Mouse (Mus musculus) frontal cortex, postnatal 25 days (tissue): Measurements from ENCODE around the gene Stub1.
"Not testable (repeated sequence)": the region's sequence is repeated elsewhere in the genome, so short reads cannot be mapped to it uniquely, and the experiment has no call there.

Experiments used
- DNase-seq, 2 experiments: peaks; one replicate each; pipeline ENCODE4 v3.0.0; 2022; ENCODE audit warnings: low spot score in 2 of 2

Gene Stub1

GRCm38 (mm10) chr17:25823452-25823851, 9.8 kb downstream of the Stub1 start, which contains the start of gene Wdr24:
TSS of gene Wdr24 (plus strand) at chr17:25823627.
- peak in 1 of 2 experiments; percentile 68 for DNase-seq

DNA sequence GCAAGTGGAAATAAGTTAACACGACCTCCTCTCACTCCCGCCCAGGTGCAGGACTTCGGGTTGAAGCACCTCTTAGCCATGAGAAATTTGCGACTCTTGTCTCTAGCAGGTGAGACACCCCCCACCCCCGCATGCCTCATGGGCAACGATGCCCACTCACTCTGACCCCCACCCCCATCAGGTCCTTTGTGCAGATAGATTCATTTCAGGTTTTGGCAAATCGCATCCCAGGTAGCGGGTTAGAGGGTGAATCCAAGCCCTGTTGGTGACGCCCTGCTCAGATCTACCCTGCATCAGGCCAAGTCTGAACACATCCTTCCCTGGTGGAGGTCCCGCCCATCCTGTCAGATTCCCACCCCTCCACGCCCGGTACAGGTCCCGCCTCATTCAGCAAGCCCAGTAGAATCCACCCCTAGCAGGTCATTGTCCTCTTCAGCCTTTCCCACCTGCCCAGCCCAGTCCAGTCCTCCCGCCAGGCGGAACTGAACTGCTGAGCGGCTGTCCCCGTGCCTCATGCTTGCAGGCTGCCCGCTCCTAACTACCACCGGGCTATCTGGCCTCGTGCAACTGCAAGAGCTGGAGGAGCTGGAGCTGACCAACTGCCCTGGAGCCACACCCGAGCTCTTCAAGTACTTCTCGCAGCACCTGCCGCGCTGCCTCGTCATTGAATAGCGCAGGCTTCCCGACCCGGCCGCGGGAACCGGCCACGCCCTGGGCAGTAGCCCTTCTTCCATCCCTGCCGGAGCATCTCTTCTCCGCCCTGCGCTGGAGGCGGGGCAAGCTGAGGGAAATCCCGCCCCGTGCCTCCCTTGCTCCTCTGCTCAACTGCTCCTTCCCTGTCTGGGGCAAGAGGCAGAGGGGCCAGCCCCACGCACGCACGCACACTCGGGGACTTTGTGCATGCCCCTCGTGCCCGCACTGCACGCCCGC, 14.1 kb downstream of the Stub1 start:
- no peak for DNase-seq

- DNase-seq: no peak
Measured at GRCm38 (mm10) chr17:25817662-25818061, 15.5 kb downstream of the Stub1 start.

DNA sequence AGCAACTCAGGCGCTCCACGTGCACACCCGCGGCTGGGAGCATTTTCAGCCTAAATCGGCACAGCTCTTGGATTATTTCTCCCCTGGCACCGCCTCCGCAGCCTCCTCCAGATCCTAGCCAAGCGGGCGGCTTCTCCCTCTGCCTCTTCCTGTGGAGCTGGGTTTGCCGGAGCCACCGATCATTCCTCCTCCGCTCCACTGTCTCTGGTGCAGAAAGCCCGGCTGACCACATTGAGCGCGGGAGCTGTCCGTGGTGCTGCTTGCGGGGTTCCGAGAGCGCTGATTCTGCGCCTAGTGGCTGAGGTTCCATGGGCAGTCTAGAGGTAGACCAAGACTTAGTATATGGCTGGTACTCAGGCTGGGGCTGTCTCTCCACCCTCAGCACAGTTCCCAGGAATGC, 19.7 kb downstream of the Stub1 start:
- DNase-seq: peak; percentile 65 to 74

DNA sequence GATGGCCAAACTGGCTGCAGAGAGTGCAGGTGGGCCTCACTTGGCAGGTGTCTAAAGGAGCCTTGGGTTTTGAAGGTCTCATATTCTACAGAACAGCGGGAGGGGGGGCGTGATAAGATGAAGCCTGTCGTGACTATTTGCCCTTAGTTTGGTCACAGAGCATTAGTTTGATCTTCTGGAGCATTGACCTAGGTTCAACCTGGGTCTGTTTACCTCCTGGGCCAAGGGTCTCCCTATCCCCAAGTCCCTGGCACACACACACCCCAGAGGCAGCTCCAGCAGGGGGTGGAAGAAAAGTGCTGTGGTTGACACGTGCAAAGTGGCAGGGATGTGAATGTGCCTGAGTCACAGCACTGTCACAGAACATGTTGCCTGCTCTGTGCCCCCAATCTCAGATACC, 22.3 kb downstream of the Stub1 start:
- no peak for DNase-seq

- DNase-seq: no peak
Measured at GRCm38 (mm10) chr17:25809606-25810340, 23.4 kb downstream of the Stub1 start.

- peak; percentile 77 to 82 for DNase-seq
Measured at GRCm38 (mm10) chr17:25808789-25809605, 24.2 kb downstream of the Stub1 start, which contains the start of gene Fbxl16. TSS of gene Fbxl16 (plus strand) at chr17:25809085.

- DNase-seq: no peak
Measured at GRCm38 (mm10) chr17:25808028-25808427, 25.2 kb downstream of the Stub1 start.

DNA sequence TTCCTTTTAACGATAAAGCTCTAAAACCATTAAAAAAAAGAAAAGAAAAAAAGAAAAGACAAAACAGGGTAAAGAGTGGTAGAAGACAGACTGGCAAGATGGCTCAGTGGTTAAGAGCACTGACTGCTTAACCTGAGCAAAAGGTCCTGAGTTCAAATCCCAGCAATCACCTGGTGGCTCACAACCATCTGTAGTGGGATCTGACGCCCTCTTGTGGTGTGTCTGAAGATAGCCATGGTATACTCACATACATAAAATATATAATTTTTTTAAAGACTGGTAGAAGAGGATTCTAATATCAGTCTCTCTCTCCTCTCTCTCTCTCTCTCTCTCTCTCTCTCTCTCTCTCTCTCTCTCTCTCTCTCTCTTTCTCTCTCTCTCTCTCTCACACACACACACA, 25.8 kb downstream of the Stub1 start:
- DNase-seq: not testable (repeated sequence)

DNA sequence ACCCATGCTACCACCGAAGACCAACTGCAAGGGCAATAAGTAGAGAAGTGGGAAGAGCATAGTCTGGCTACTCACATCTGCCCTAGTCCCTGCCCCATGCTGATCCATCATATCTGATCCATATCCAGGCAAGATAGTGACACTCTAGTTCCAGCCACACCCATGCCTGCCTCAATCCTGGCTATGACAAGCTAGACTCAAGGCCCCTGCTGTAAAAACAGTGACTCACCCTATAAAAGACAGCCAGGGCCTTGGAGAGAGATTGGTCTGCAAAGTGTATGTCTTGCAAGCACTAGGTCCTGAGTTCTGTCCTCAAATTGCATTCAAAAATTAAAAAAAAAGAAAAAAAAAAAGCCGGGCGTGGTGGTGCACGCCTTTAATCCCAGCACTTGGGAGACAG, 26.7 kb downstream of the Stub1 start:
- no peak for DNase-seq

DNA sequence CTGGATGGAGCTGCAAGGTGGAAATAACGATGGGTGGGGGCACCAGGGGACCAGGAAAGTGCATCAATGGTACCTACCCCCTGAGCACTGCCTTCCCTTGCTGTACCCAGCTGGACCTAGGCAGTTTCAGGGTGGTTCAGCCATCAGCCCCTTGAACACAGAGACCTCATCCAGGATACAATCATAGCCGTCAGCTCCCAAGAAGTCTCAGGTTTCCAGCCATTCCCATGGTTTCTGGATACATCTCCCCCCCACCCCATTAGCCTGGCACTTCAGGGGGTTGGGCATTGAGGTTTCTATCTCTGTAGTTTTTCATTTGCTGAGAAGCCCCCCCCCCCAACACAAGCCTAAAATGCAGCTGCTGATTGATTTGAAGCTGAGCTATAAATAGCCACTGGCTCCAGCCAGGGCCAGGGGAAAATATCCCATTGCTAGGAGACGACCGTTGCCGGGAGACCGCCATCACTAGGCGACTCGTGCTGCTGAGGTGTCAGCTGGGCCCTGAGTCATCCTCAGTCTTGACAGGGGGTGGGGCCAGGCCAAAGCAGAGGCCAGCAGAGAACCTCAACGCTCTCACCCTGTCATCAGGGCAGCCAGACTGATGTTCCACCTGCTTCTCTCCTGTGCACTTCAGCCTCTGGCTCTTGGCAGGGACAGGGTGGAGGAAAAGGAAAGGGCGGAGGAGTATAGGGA, 30.2 kb downstream of the Stub1 start:
- DNase-seq: peak; percentile 62 to 63

DNA sequence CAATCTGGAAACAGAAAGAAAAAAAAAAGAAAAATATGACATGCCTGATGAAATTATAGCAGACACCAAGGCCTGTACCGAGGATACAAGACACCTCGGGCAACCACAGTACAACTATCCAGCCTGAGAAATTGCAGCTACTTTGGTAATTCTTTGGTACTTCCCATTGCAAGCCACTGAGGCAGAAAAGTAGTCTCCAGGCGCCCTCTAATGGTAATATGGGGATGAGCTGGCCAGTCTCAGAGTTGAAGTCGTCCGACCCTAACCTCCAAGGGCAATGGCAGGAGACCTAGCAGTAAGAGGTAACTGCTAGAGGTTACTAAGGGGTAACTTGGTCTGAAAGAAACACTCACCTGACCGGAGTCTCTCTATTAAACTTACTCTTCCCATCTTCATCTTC, 32.2 kb downstream of the Stub1 start:
- DNase-seq: peak in 1 of 2 experiments; percentile 62

DNA sequence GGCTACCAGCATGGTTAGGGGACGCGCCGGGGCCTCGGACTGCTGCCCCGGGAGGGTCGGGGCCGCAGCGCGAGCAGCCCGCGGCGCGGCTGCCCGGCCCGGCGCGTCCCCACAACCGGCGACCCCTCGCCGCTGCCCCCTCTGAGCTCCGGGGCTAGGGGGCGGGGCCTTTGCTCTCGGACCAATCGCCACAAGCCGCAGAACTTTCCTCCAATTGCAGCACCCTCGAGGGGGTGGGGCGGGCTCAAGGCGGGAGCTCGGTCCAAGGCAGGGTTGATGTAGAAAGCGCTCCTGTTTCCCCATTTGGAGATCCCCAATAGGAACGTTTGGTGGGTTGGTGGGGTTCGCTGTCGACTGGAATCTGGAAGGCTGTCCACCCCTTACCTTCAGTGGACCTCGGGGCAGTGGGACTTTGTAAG, 36.2 kb downstream of the Stub1 start, which contains the start of gene Metrn:
Metrn (minus strand) TSS at position 186 of the 419 bp plus-strand sequence.
- DNase-seq: peak in 1 of 2 experiments; percentile 64

DNA sequence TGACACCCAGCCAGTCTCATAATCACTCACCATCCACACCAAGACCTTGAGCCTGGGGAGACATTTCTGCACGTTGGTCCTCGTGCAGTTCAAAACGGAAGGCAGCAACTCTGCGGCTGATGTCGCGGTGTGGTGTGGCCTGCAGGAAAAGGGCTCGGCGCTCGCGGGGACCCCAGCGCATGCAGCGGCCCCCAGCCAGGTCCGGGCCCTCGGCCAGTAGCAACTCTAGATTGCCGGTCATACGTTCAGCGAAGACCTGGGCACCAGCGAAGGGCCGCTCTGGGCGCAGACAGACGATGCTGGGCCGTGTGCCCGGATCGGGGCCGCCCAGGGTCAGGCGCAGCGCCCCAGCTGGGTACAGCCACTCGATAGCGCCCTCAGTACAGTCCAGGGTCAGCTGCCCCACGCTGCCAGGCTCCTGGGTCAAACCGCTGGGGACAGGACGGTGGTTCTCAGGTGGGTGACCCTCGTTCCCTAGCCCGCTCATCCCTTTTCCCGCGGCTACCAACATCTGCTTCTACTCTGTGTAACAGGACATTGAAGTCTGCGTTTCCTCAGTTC, 36.9 kb downstream of the Stub1 start:
- DNase-seq: no peak

DNA sequence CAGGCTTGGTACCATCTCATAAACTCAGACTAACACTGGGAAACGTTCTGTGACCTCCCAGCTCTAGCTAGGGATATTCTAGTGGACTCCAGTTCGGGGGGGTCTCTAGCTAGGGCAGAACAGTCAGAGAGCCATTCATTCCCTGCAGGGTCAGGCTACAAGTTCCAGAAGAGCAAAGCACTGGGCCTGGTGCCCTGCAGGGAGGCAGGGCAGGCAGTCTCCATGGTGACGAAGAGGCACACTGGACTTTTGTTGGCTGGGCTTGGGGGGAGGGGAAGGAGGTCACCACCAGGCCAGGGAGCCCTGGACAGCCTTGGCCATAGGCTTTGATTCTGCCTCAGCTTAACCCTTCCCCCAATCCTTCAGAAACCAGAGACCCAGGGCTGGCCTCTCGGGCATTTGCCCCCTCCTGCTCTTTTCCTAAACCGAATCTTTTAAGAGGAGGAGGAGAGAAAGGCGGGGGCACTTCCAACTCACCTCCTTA, 37.6 kb downstream of the Stub1 start, which contains the start of gene AC134908.4:
AC134908.4 (minus strand) TSS at position 51 of the 484 bp plus-strand sequence.
- no peak for DNase-seq

- no peak for DNase-seq
Measured at GRCm38 (mm10) chr17:25794998-25795397, 38.2 kb downstream of the Stub1 start.

- no peak for DNase-seq
Measured at GRCm38 (mm10) chr17:25794197-25794596, 39.0 kb downstream of the Stub1 start.

DNA sequence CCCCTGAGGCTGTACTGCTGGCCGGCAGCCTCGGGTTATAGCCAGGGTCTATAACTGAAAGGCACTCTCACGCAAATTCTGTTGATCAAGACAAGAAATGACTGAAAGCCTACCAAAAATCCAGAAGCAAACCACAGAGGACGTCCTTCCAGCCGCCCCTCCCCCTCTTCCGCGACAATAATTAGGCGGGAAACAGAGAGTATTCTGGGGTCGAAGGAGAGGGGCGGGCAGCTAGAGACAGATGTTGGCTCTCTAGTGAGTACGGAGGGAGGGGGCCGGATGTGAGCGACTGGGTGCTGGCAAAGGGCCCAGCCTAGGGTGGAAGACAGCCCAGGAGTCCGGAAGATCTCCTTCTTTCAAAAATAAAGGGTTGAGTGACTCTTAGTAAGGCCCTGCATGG, 40.6 kb downstream of the Stub1 start, which contains the start of gene Fam173a:
Fam173a (minus strand) TSS at position 287 of the 400 bp plus-strand sequence.
- peak in 1 of 2 experiments; percentile 63 for DNase-seq

- peak; percentile 78 to 80 for DNase-seq
Measured at GRCm38 (mm10) chr17:25791843-25792527, 41.2 kb downstream of the Stub1 start.
